Mouse (Mus musculus) cortical plate, adult 2 months (tissue): ENCODE measurements around the gene Pam. TPM values are rescaled to one million over a fixed set of nuclear protein-coding genes. Genes with fewer than 3 reads are reported as not detected.

Experiments used
- H3K27ac ChIP-seq: fragments of 200-500 bp; 2 replicates; pipeline ENCODE4 v1.5.1; 2012; ENCODE audit warnings: low read length, control low read depth, inconsistent platforms; ENCODE audit not compliant: insufficient read depth
- H3K4me1 ChIP-seq: fragments of 200-500 bp; 2 replicates; pipeline ENCODE4 v1.6.1; 2011; ENCODE audit warnings: low read length; ENCODE audit not compliant: control insufficient read depth, insufficient read depth
- H3K4me3 ChIP-seq: fragments of 200-500 bp; 2 replicates; pipeline ENCODE4 v1.5.1; 2011; ENCODE audit warnings: mild to moderate bottlenecking, low read length, control low read depth; ENCODE audit not compliant: insufficient read depth
- CTCF ChIP-seq: fragments of 200-500 bp; IDR thresholded peaks from 2 replicates; pipeline ENCODE4 v1.5.1; 2011; ENCODE audit warnings: mild to moderate bottlenecking, control low read depth, low read length; ENCODE audit not compliant: insufficient read depth; ENCODE audit errors: extremely low read depth
- POLR2A ChIP-seq: fragments of 200-500 bp; IDR thresholded peaks from 2 replicates; pipeline ENCODE4 v1.6.1; 2011; ENCODE audit warnings: mild to moderate bottlenecking, low read length, control low read depth; ENCODE audit not compliant: insufficient read depth; ENCODE audit errors: extremely low read depth
- polyA plus RNA-seq: library from polyadenylated mRNA; depleted of rRNA; stranded (reverse); fragments of >200 nt; gene quantifications from 2 replicates; pipeline ENCODE4 v1.2.3, GENCODE M21; 2012; rRNA removed

The Pam gene
- polyA plus RNA-seq, result 99.2 and 114 TPM in 2 replicates

GRCm38 (mm10) chr1:98095246-98095990 lies at the start of gene Pam:
TSS of gene Pam (minus strand) at chr1:98095646.
- H3K4me1 ChIP-seq, result no peaks in the 10 kb centered on the region
- no peak for TF ChIP-seq POLR2A
- TF ChIP-seq CTCF, result no peak
- 0 out of 2 replicates have a peak within 1 kb of the TSS, but pooled peaks have one; percentile 19 for H3K27ac ChIP-seq
- H3K4me3 ChIP-seq, result peak within 1 kb of the TSS; percentile 85

GRCm38 (mm10) chr1:98144845-98145244 lies 49.4 kb upstream of the Pam start:
- H3K4me3 ChIP-seq, result no peak overlapping the region
- no peaks in the 10 kb centered on the region for H3K4me1 ChIP-seq
- H3K27ac ChIP-seq, result no peak overlapping the region
- TF ChIP-seq CTCF (no peak), POLR2A (no peak)

GRCm38 (mm10) chr1:98131244-98131643 lies 35.8 kb upstream of the Pam start:
- TF ChIP-seq CTCF, result no peak
- TF ChIP-seq POLR2A, result no peak
- no peak overlapping the region for H3K27ac ChIP-seq
- no peaks in the 10 kb centered on the region for H3K4me1 ChIP-seq
- H3K4me3 ChIP-seq, result no peak overlapping the region

- no peak for TF ChIP-seq POLR2A
- TF ChIP-seq CTCF, result no peak
- no peak overlapping the region for H3K27ac ChIP-seq
- H3K4me3 ChIP-seq, result no peak overlapping the region
These were observed 34.3 kb upstream of the Pam start for GRCm38 (mm10) chr1:98129561-98130347.

GRCm38 (mm10) chr1:98129111-98129510 lies 33.7 kb upstream of the Pam start:
- Histone ChIP-seq H3K4me3 (no peak overlapping the region), H3K27ac (no peak overlapping the region), H3K4me1 (no peaks in the 10 kb centered on the region)
- TF ChIP-seq CTCF, result no peak
- no peak for TF ChIP-seq POLR2A

More at GRCm38 (mm10) chr1:98129561-98130347, 34.3 kb upstream of the Pam start:
- H3K4me1 ChIP-seq, result no peaks in the 10 kb centered on the region

GRCm38 (mm10) chr1:98128338-98129096 lies 33.1 kb upstream of the Pam start:
- H3K27ac ChIP-seq, result no peak overlapping the region
- TF ChIP-seq POLR2A (no peak), CTCF (no peak)

GRCm38 (mm10) chr1:98126268-98126667 lies 30.8 kb upstream of the Pam start:
- no peak for TF ChIP-seq CTCF
- no peak for TF ChIP-seq POLR2A
- H3K4me1 ChIP-seq, result no peaks in the 10 kb centered on the region
- no peak overlapping the region for H3K4me3 ChIP-seq
- no peak overlapping the region for H3K27ac ChIP-seq

More at GRCm38 (mm10) chr1:98128338-98129096, 33.1 kb upstream of the Pam start:
- Histone ChIP-seq H3K4me3 (no peak overlapping the region), H3K4me1 (no peaks in the 10 kb centered on the region)

GRCm38 (mm10) chr1:98124727-98125126 lies 29.3 kb upstream of the Pam start:
- Histone ChIP-seq H3K27ac (no peak overlapping the region), H3K4me1 (peaks cover 2% of the 10 kb centered on the region; the same call in 1 of the 2 replicates), H3K4me3 (no peak overlapping the region)
- TF ChIP-seq POLR2A (no peak), CTCF (no peak)

GRCm38 (mm10) chr1:98119595-98119994 lies 24.1 kb upstream of the Pam start:
- Histone ChIP-seq H3K4me1 (peaks cover 2% of the 10 kb centered on the region; the same call in 1 of the 2 replicates), H3K4me3 (no peak overlapping the region), H3K27ac (no peak overlapping the region)
- no peak for TF ChIP-seq POLR2A
- TF ChIP-seq CTCF, result no peak
